Mouse (Mus musculus) olfactory bulb, adult 2 months (tissue): Measurements from ENCODE around the gene Clp1.

Experiments
- CTCF ChIP-seq: fragments of 200-500 bp; IDR thresholded peaks from 2 replicates; pipeline ENCODE4 v1.5.1; 2012; ENCODE audit warnings: low read depth, mild to moderate bottlenecking, low read length, moderate library complexity; ENCODE audit not compliant: insufficient read depth
- POLR2A ChIP-seq: fragments of 200-500 bp; IDR thresholded peaks from 2 replicates; pipeline ENCODE4 v1.6.1; 2012; ENCODE audit warnings: mild to moderate bottlenecking, low read depth, low read length, moderate library complexity; ENCODE audit not compliant: insufficient read depth

- no peak for TF ChIP-seq CTCF
- TF ChIP-seq POLR2A, result no peak
Measured at GRCm38 (mm10) chr2:84726716-84727115, 434 bp downstream of the Clp1 start.
